In genomic region chr2:51238131-51238931, GRCm38 (mm10) we compare ENCODE assay signal across 10 mouse cellular contexts.
DNase-seq lines count a peak whose midpoint lies in the region; TF ChIP-seq lines count a peak whose summit lies in the region.
"Had no signal": no experiment of that assay in that cellular context is flagged by ENCODE, and none has a peak within 500 bp of the region (broad histone marks: within the 10 kb centered on the region; RNA-seq: fewer than 3 reads in every experiment).

No protein-coding gene starts in this region.

- peak; percentile 13; the same call in 1 of the 2 replicates for TF ChIP-seq POLR2A in embryonic fibroblast, embryonic 13.5 days (IDR thresholded peaks at IDR 0.05; ENCODE audit: low read depth, low read length)

- intact Hi-C loops in left cerebral cortex, postnatal 36 days (cut with DNase I): no loop called here

- peak overlapping the region; percentile 99 for H3K27ac ChIP-seq in embryonic fibroblast, embryonic 13.5 days (ENCODE audit: insufficient read depth, low read length)
- H3K27ac ChIP-seq: liver, embryonic 13.5 days had no signal

- TF ChIP-seq CTCF in embryonic fibroblast, embryonic 13.5 days (IDR thresholded peaks at IDR 0.05; ENCODE audit: borderline replicate concordance, insufficient read depth, low read length): no peak

- peak; percentile 16 to 41 for DNase-seq in cerebellum, postnatal 10 days
- no peak for DNase-seq in cerebellum, adult 11-12 months
- DNase-seq in 3134 (ENCODE audit: extremely low read depth, insufficient read length, low spot score) (peak; percentile 15), MN1 (ENCODE audit: low spot score) (no peak)
- DNase-seq in mesoderm, embryonic 11.5 days (ENCODE audit: low read depth, low spot score): peak; percentile 82
- DNase-seq in layer of hippocampus, adult 8-10 months (ENCODE audit: low spot score in 2 of 2): no peak
- DNase-seq in left cerebral cortex, postnatal 36 days (ENCODE audit: low spot score in 2 of 2): no peak
- DNase-seq: B cell, adult 2 months; liver, embryonic 13.5 days had no signal

- no peak overlapping the region for H3K4me3 ChIP-seq in embryonic fibroblast, embryonic 13.5 days (ENCODE audit: insufficient read depth, low read length)
- H3K4me3 ChIP-seq: liver, embryonic 13.5 days had no signal

- H3K4me1 ChIP-seq in embryonic fibroblast, embryonic 13.5 days (ENCODE audit: control insufficient read depth, insufficient read depth, low read length): peaks cover 12% of the 10 kb centered on the region
- H3K4me1 ChIP-seq: liver, embryonic 13.5 days had no signal

Comparison
In these comparisons a context has a peak if more than half of its experiments do, and no peak if none do; other contexts are left out.
1. DNase-seq: peak in cerebellum, postnatal 10 days (2 of 2), 3134 (single experiment) and mesoderm, embryonic 11.5 days (single experiment); none in cerebellum, adult 11-12 months (single experiment), layer of hippocampus, adult 8-10 months (0 of 2), left cerebral cortex, postnatal 36 days (0 of 2) and MN1 (single experiment).